Mouse (Mus musculus): ENCODE results near the gene Grin3b. TPM values are rescaled to one million over a fixed set of nuclear protein-coding genes. Genes with fewer than 3 reads are reported as not detected.

Gene Grin3b
- polyA plus RNA-seq, 1 experiment from 2014 or later, result 0.17 TPM

- Histone ChIP-seq H3K9me3 (ENCODE audit: control insufficient read depth, low read length) (no peaks in the 10 kb centered on the region), H3K36me3 (ENCODE audit: control insufficient read depth, insufficient read depth, low read length) (peaks cover 17% of the 10 kb centered on the region), H3K27me3 (ENCODE audit: control insufficient read depth, insufficient read depth, low read length) (no peaks in the 10 kb centered on the region), H3K27ac (replicated peaks) (no peak overlapping the region), H3K4me1 (replicated peaks; ENCODE audit: control insufficient read depth, insufficient read depth) (no peaks in the 10 kb centered on the region), H3K4me2 (replicated peaks; ENCODE audit: low read depth) (no peak overlapping the region), H3K9ac (ENCODE audit: low read length) (0 out of 2 replicates have a peak overlapping the region, but pooled peaks have one; percentile 13), H3K4me3 (ENCODE audit: low read depth, low read length) (no peak overlapping the region)
- DNase-seq (ENCODE audit: low spot score) (peak; percentile 76), ATAC-seq (ENCODE audit: low FRiP score, low TSS enrichment) (no peak)
- TF ChIP-seq CTCF (IDR thresholded peaks at IDR 0.05; ENCODE audit: low read depth) (no peak), EP300 (optimal IDR thresholded peaks at IDR 0.05) (no peak)
- 75% methylated on average over 16 of the region's 16 CpGs for WGBS
These were observed 24.0 kb downstream of the Grin3b start for GRCm38 (mm10) chr10:79994397-79995115.

DNA sequence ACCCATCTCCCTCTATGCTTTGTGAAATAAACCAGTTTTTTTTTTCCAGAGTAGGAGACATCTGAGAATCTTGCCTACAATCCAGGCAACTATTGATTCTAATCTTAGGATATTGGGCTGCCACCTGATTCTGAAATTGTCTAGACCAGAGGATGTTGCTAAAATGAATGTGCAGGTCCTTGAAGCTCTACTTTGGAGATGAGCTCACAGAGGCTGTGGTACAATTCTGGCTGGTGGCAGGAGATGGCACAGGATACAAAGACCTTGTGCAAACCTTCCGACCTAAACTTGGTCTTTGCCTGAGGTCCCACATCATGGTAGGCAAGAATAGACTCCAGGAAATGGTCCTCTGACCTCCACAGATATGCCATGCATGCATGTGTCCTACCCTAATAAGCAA, 25.1 kb downstream of the Grin3b start:
- 68% methylated on average over 1 of the region's 1 CpGs for WGBS
- ATAC-seq (ENCODE audit: low FRiP score, low TSS enrichment), result no peak
- TF ChIP-seq EP300 (optimal IDR thresholded peaks at IDR 0.05) (no peak), CTCF (IDR thresholded peaks at IDR 0.05; ENCODE audit: low read depth) (no peak)

DNA sequence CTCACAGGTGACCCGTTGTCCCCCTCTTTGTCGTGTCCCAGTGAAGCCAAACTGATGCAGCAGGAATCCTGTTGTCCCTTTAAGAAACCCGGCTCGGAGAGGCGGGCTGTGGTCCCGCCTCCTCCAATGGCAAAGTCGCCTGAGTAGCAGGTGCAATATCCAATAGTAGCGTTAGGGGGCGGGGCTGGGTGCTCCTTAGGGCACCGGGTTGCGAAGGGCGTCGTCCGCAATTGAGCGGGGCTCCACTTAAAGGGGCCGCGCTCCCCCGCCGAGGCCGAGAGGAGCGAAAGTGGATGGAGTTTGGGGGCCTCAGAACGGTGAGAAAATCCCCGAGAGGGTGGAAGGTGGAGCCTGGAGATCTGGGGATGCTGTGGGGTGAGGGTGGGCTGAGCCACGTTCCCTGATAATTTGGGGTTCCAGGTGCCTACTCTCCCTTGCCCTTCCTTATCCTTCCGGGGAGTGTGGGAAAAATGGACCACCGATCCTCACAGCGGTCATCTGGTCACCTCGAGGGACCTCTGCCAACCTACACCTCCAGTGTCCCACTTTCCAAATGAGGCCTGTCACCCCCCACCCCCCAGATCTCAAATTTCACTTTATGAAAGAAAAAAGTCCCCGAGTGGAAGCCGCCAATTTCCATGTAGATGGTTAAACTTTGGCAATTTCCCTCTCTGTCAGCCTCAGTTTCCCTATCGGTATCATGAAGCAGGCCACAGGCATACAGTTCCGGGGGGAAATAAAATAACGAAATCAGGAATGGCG, 25.9 kb downstream of the Grin3b start, which contains the start of gene Abca7:
Gene Abca7 (plus strand): TSS at position 223 of the 762 bp plus-strand sequence.
- WGBS, result under 1% methylated on average over 34 of the region's 34 CpGs

More for the DNA sequence above, 25.1 kb downstream of the Grin3b start:
- H3K4me3 ChIP-seq (ENCODE audit: low read depth, low read length), result no peak overlapping the region
- no peaks in the 10 kb centered on the region for H3K9me3 ChIP-seq (ENCODE audit: control insufficient read depth, low read length)
- H3K27me3 ChIP-seq (ENCODE audit: control insufficient read depth, insufficient read depth, low read length), result no peaks in the 10 kb centered on the region
- H3K27ac ChIP-seq (replicated peaks), result no peak overlapping the region
- H3K9ac ChIP-seq (ENCODE audit: low read length), result no peak overlapping the region
- H3K36me3 ChIP-seq (ENCODE audit: control insufficient read depth, insufficient read depth, low read length), result peaks cover 17% of the 10 kb centered on the region
- no peak overlapping the region for H3K4me2 ChIP-seq (replicated peaks; ENCODE audit: low read depth)
- DNase-seq (ENCODE audit: low spot score), result no peak
- H3K4me1 ChIP-seq (replicated peaks; ENCODE audit: control insufficient read depth, insufficient read depth), result no peaks in the 10 kb centered on the region

GRCm38 (mm10) chr10:79997034-79997760, 26.7 kb downstream of the Grin3b start:
- H3K4me1 ChIP-seq (replicated peaks; ENCODE audit: control insufficient read depth, insufficient read depth), result no peaks in the 10 kb centered on the region
- ATAC-seq (ENCODE audit: low FRiP score, low TSS enrichment) (peak; percentile 38; the same call in 1 of the 2 replicates), DNase-seq (ENCODE audit: low spot score) (peak; percentile 69)
- H3K27me3 ChIP-seq (ENCODE audit: control insufficient read depth, insufficient read depth, low read length), result no peaks in the 10 kb centered on the region
- peak overlapping the region; percentile 80 for H3K4me2 ChIP-seq (replicated peaks; ENCODE audit: low read depth)
- H3K9me3 ChIP-seq (ENCODE audit: control insufficient read depth, low read length), result no peaks in the 10 kb centered on the region
- TF ChIP-seq CTCF (IDR thresholded peaks at IDR 0.05; ENCODE audit: low read depth) (no peak), EP300 (optimal IDR thresholded peaks at IDR 0.05) (no peak)
- H3K4me3 ChIP-seq (ENCODE audit: low read depth, low read length), result peak overlapping the region; percentile 52
- 1% methylated on average over 35 of the region's 35 CpGs for WGBS
- peaks cover 15% of the 10 kb centered on the region for H3K36me3 ChIP-seq (ENCODE audit: control insufficient read depth, insufficient read depth, low read length)
- H3K27ac ChIP-seq (replicated peaks), result peak overlapping the region; percentile 58
- peak overlapping the region; percentile 63 for H3K9ac ChIP-seq (ENCODE audit: low read length)

More for the DNA sequence above, 25.9 kb downstream of the Grin3b start, which contains the start of gene Abca7:
- H3K9me3 ChIP-seq (ENCODE audit: control insufficient read depth, low read length), result no peaks in the 10 kb centered on the region
- H3K36me3 ChIP-seq (ENCODE audit: control insufficient read depth, insufficient read depth, low read length), result peaks cover 17% of the 10 kb centered on the region
- ATAC-seq (ENCODE audit: low FRiP score, low TSS enrichment) (peak; percentile 92), DNase-seq (ENCODE audit: low spot score) (peak; percentile 97)
- no peaks in the 10 kb centered on the region for H3K4me1 ChIP-seq (replicated peaks; ENCODE audit: control insufficient read depth, insufficient read depth)
- no peaks in the 10 kb centered on the region for H3K27me3 ChIP-seq (ENCODE audit: control insufficient read depth, insufficient read depth, low read length)
- H3K27ac ChIP-seq (replicated peaks), result peak within 1 kb of the TSS; percentile 58
- peak; percentile 45 for TF ChIP-seq CTCF (IDR thresholded peaks at IDR 0.05; ENCODE audit: low read depth)
- TF ChIP-seq EP300 (optimal IDR thresholded peaks at IDR 0.05), result no peak
- peak within 1 kb of the TSS; percentile 80 for H3K4me2 ChIP-seq (replicated peaks; ENCODE audit: low read depth)
- H3K9ac ChIP-seq (ENCODE audit: low read length), result peak within 1 kb of the TSS; percentile 63
- peak within 1 kb of the TSS; percentile 52 for H3K4me3 ChIP-seq (ENCODE audit: low read depth, low read length)

- H3K4me2 ChIP-seq (replicated peaks; ENCODE audit: low read depth), result peak overlapping the region; percentile 80
- WGBS, result 20% methylated on average over 15 of the region's 15 CpGs
- no peaks in the 10 kb centered on the region for H3K27me3 ChIP-seq (ENCODE audit: control insufficient read depth, insufficient read depth, low read length)
- TF ChIP-seq EP300 (optimal IDR thresholded peaks at IDR 0.05) (no peak), CTCF (IDR thresholded peaks at IDR 0.05; ENCODE audit: low read depth) (no peak)
- H3K36me3 ChIP-seq (ENCODE audit: control insufficient read depth, insufficient read depth, low read length), result peaks cover 14% of the 10 kb centered on the region
- peak overlapping the region; percentile 30; the same call in 1 of the 2 replicates for H3K27ac ChIP-seq (replicated peaks)
- H3K4me3 ChIP-seq (ENCODE audit: low read depth, low read length), result peak overlapping the region; percentile 52
- no peaks in the 10 kb centered on the region for H3K9me3 ChIP-seq (ENCODE audit: control insufficient read depth, low read length)
- peak overlapping the region; percentile 35; the same call in 1 of the 2 replicates for H3K9ac ChIP-seq (ENCODE audit: low read length)
- peak; percentile 3; the same call in 1 of the 2 replicates for ATAC-seq (ENCODE audit: low FRiP score, low TSS enrichment)
- DNase-seq (ENCODE audit: low spot score), result peak; percentile 52
- H3K4me1 ChIP-seq (replicated peaks; ENCODE audit: control insufficient read depth, insufficient read depth), result 0 out of 2 replicates have a peak, but pooled peaks cover 2% of the 10 kb centered on the region
These were observed 27.3 kb downstream of the Grin3b start for GRCm38 (mm10) chr10:79997819-79998218.
